Mouse (Mus musculus): ENCODE results near the gene Pex7.
"Not testable (repeated sequence)": the region's sequence is repeated elsewhere in the genome, so short reads cannot be mapped to it uniquely, and the experiment has no call there.

Gene Pex7

DNA sequence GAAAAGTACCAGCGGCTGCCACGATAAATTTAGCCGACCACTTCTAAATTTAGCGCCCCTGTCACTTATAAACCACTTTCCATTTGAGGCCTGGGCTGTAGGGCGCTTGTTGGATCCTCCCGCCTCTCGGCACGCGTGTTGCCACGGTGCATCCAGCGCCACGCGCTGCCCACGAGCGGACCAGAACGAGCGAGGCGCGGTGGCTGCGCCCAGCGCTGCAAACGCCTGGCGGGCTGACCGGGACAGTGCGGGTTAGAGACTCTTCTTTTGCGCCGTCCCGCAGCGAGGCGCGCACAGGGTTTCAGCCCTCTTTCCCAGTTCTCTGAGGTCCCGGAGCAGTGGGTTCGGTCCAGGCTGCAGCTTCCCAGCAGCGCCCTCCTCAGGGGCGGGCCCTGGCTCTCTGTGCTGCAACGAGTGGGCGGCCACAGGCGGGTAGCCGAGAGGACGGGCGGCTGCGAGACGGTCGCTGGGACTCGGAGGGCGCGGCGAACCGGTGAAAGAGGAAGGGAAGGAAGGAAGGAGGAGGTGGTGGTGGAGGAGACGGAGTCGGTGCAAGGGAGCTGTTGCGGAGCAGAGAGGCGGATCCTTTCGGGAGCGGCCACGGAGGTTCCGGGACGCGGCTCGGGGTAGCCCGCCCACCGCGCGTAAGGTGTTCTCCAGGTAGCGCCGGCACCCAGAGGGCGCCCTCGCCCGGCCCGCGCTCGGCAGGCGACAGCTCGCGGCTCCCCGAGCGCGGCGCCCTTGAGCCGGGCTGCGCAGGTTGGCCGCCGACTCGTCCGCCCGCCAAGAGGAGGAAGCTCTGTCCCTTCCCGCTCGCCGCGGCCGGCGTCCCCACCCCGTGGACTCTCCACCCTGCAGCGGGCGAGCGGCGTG lies 26.3 kb upstream of the Pex7 start:
- DNase-seq (ENCODE audit: low spot score in 2 of 2): peak; percentile 73 to 88

DNA sequence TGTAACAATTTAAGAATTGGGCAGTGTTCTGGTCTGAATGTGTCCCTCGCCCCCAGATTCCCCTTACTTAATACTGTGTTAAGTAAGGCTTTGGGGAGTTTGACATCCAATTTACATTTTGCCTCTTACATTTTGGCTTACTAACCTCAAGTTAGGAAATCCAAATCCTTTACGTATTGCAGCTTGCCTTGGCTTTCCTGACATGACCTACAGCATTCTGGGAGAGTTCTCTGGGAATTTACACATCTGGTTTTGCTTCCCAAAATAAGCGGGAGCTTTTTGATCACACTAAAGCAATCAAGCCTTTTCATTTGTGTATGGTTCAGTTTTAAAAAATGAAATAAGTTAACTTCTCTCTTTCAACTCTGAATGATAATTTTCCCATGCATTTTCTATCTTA lies 25.5 kb upstream of the Pex7 start:
- no peak for DNase-seq (ENCODE audit: low spot score in 2 of 2)

DNA sequence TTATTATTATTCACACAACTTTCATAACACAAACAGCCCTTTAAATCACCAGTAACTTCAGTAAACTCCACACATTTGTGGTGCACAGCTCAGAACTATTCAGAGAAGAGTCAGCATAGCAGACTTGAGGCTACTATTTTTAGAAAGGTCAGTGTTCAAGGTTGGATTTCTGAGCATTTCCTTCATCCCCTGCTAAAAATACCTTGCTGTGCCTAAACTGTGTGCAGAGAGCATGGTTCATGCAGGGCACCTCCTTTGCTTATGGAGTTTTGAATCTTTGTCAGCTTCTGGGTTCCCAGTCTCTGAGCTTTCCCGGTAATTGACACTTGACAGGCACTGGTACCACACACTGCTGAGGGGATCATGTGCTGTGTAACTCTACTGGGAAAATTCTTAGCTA lies 20.7 kb upstream of the Pex7 start:
- no peak for DNase-seq (ENCODE audit: low spot score in 2 of 2)

DNA sequence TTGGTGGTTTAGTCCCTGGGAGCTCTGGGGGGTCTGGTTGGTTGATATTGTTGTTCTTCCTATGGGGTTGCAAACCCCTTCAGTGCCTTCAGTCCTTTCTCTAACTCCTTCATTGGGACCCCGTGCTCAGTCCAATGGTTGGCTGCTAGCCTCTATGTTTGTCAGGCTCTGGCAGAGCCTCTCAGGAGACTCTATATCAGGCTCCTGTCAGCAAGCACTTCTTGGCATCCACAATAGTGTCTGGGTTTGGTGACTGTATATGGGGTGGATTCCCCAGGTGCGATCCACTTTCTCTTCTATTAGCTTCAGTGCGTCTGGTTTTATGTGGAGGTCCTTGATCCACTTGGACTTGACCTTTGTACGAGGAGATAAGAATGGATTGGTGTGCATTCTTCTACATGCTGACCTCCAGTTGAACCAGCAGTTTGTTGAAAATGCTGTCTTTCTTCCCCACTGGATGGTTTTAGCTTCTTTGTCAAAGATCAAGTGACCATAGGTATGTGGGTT lies 19.0 kb upstream of the Pex7 start:
- not testable (repeated sequence) for DNase-seq (ENCODE audit: low spot score in 2 of 2)

DNA sequence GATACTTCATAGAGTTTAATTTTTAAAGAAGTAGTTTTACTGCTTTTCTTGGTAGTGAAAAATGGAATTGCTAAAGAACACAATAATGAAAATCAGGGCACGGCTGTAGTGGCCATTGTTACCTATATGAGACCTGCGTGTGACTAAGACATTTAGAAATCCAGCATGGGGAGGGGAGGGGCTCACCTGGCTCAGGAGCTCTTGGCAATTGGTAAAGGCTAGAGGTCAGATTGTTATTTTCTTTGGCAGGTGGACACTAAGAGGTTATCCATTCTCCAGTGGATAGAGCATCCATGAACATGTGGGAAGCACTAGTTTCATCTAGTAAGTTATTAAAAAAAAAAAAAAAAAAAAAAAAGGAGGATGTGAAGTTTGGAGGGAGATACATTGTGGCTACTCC lies 16.8 kb upstream of the Pex7 start:
- DNase-seq (ENCODE audit: low spot score in 2 of 2): no peak

DNA sequence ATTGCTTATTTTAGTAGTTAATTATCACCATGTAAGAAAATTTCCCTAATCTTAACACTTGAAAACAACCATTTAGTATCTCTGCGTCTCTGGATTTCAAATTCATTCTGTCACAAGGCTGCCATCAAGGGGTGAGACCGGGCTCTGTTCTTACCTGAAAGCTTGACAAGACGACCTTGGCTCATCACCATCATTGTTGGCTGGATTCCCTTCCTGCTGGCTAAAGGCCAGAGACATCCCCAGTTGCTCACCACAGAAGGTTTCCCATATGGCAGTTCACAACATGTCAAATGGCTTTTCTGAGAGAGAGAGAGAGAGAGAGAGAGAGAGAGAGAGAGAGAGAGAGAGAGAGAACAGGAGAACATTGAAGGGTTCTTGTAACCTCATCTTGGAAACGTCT lies 14.9 kb upstream of the Pex7 start:
- no peak for DNase-seq (ENCODE audit: low spot score in 2 of 2)

DNA sequence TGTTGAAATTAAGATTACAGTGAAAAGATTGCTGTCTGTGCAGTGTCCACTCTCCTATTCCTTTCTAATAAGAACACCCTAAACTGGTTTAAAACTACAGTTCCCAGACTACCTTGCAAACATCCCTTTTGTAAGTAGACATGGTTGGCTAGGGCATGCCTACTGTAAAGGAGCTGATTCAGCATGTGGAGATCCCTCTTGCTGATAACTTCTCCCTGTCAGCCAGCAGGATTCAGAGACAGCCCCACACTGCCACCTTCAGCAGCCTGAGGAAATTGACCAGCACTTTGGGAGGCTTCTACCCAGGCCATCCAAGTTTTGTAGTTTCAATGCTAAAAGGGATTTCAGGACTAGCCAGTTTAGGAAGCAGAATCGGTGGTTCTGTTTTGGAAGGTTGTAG lies 7.8 kb upstream of the Pex7 start:
- peak in 1 of 2 experiments; percentile 27 for DNase-seq (ENCODE audit: low spot score in 2 of 2)

DNA sequence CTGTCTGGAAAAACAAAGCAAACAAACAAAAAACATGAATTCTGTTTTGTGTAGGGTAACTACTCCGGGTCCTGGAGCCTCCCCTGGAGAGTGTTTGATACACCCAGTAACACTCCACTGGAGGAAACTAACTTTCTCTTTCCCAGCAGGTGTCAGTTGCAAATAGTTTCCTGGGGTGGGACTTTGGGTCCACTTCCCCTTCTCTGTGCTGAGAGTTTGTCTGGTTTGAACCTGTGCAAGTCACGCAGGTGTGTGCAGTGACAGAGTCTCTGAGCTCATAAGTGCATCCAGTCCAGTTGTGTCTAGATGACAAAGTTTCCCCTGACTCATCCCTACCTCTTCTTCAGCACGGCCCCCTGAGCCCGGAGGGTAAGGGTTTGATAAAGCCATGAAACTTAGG lies 6.3 kb upstream of the Pex7 start:
- no peak for DNase-seq (ENCODE audit: low spot score in 2 of 2)

DNA sequence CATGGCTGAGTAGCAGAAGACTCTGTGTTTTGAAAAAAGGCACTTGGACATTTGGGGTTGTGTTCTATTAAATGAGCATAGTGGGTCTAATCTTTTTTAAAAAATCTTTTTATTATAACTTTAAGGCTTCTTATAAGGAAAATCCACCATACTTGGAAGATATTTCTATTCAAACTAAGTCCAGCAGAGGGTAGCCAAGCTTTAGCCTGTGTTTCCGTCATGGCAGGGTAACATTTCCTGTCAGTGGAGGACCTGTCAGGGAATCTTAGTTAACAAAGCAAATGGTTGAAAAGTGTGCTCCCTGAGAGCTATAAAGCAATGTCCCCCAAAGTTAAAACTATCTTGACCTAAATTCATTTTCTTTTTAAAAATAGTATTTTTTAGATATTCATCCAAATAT lies 4.1 kb upstream of the Pex7 start:
- no peak for DNase-seq (ENCODE audit: low spot score in 2 of 2)

DNA sequence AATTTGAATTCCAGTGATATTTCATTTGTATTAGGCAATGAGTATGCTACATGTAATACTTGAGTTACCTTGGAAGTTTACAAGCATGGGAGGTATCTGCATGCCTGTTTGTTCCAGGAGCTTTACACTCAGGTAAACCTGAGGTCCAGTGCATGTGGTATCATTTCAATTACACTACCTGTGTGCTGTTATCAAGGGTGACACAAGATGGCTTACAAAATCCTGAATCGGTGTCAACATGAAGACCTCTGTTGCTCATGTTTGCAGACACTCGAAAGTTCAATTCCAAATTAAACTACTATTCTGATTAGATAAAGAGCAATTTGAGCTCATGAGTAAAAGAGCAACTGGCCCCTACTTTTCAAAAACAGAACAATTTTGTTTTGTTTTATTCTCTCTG lies 3.0 kb upstream of the Pex7 start:
- no peak for DNase-seq (ENCODE audit: low spot score in 2 of 2)

DNA sequence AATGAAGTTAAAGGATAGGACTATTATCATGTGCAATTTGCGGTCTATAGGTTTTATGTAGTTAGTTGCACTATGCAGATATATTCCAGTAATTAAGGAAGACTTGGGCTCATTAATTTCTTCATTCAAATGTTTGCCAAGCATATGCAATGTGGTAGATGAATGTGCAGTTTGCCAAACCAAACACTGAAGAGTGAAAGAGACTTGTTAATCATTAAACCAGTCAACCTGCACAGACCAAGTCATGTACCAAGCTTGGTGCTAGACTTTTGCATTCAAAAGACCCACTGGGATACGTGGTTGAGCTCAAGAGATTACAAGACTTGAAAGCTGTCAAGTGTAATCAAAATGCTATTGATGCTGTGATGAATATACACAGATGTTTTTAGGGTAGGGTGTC lies 587 bp upstream of the Pex7 start:
- DNase-seq (ENCODE audit: low spot score in 2 of 2): no peak

DNA sequence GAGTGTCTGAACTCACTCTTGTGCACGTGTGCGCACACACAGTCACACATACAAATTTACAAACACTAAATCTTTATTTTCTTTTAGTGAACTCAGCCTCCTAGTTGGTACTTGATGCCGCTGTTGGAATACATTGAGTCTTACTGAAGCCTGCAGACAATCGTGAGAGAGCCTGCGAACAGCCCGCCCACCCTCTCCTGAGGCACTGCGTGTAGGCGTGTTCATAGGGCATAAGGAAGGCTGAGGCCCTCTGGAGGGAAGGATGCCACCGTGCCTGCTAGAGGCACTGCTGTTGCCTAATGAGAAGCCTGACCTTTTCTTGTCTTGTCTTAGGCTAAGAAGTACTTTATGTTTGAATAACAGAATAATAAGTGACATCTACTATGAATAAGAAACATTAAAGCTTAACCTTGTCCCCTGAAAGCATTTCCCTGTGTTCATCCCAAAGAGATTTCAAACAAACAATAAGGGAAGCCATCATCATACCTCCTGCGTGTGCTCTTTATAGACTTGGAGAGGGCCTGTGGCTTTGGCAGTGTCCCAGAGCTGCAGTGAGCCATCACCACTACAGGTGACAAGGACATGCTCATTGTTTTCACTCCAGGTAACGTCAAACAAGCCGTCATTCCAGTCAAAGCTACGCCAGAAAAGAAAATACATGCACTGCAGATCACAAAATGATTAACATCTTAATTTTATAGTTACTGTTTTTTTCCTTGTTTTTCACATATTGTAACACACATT lies 3.2 kb downstream of the Pex7 start:
- DNase-seq (ENCODE audit: low spot score in 2 of 2): no peak

DNA sequence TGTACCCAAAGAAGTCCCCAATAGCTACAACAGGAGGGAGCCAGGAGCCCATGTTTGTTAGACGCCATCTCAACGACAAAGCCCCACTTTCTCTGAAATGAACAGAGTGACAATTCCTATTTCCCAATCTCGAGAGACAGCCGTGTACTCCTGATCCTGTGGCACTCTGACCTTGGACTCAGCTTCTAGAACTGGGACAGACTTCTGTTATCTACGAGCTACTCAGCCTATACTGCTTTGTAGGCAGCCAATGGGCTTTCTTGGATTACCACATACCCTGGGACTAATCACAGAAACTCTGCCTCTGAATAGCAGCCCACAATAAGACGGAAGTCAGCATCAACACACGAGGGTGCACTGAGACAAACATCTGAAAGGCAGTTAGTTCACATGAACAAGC lies 5.5 kb downstream of the Pex7 start:
- no peak for DNase-seq (ENCODE audit: low spot score in 2 of 2)

DNA sequence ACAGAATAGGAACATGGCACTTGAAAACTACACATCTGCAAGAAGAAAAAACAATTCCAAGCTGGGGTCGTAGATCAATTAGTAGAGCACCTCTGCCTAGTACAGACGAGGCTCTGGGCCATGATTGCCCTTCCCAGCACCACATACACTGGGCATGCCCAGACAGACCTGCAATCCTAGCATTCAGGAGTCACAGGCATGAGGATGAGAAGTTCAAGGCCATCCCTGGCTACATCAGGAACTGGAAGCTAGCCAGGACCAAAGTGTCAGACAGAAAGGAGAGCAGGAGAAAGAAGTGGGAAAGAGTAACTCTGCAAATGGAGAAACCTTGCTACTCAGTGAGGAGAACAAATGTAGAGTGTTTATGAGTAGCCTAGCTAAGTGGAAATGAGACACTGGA lies 7.3 kb downstream of the Pex7 start:
- DNase-seq (ENCODE audit: low spot score in 2 of 2): no peak

DNA sequence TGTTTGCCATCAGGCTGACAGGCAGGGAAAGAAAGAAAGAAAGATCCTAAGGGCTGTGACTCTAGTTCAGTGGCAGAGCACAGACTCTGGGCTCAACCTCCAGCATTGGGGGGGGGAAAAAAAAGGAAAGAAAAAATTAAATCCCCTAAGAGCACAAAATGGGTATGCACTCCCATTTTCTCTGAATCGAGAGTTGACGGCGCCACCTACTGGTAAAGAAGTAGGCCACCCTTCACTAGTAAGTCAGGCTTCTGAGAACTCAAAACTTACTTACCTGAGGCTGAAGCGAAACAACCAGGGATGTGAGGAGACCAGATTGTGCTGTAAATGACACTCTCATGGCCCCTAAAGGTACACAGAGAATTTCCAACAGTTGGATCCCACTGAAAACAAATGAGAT lies 13.5 kb downstream of the Pex7 start:
- peak; percentile 19 to 65 for DNase-seq (ENCODE audit: low spot score in 2 of 2)

DNA sequence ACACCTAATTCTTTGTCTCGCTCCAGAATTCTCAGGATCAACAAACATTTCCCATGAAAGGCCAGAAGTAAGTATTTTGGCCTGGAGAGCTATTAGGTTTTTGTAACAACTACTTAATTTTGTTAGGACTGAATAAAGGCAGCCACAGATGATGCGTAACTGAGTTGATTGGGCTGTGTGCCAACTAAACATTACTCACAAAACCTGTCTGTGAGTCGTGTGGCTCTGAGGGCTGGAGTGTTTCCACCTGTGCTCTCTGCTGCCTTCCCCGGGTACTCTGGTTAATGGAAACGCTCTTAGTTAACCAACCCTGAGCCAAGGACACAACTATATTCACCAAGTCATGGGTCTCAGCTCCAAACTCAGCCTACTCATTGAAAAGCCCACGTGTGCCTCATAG lies 14.3 kb downstream of the Pex7 start:
- DNase-seq (ENCODE audit: low spot score in 2 of 2): no peak

DNA sequence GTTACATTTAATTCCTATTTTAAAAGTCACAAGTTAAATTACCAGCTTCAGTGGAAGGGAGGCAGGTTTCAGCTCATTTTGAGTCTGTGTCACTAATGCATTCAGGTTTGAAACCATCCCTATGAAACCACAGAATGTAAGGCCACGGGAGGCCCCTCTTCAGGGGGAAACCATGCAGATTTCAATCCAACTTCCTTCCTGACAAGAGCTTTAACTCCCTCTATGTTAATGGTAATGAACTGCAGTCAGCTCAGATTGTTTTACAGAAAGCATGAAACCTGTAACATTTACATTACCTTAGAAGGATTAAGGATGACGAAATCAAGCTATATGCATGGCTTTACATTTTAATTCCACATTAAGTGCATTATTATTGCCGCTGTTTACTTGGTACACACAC lies 15.8 kb downstream of the Pex7 start:
- DNase-seq (ENCODE audit: low spot score in 2 of 2): no peak

DNA sequence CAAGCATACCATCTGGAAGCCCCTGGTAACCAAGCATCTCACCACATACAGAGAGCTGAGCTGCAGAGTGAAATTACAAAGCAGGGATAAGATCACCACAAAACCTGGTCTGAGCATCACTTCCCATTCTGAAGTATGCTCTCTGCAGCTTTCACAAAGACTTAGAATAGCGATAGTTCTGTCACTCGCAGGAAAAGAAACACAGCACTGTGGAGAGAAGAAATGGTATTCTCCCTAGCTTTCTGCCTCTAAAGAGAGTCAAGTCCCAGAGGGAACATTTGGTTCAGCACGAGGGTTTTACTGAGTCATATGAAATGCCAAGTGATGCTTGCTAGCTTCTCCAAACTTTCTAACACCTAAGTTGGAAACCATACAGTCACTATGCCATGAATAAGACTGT lies 17.6 kb downstream of the Pex7 start:
- no peak for DNase-seq (ENCODE audit: low spot score in 2 of 2)

DNA sequence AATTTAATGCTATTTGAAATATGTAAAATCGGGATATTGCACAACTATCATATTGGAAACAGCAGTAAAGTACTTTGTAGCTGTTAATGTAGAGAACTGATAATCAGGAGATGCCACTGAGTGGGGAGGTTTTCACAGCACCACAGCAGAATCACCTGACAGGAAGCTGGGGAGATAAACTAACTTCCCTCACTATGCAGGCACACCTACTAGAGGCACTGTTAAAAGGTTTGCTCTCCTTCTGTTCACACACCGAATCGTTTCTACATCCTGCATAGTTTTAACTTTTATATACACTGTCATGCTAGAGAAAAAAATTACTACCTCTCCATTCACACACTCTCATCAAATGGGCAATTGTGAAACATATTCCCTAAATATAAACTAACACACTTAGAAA lies 21.2 kb downstream of the Pex7 start:
- DNase-seq (ENCODE audit: low spot score in 2 of 2): no peak

DNA sequence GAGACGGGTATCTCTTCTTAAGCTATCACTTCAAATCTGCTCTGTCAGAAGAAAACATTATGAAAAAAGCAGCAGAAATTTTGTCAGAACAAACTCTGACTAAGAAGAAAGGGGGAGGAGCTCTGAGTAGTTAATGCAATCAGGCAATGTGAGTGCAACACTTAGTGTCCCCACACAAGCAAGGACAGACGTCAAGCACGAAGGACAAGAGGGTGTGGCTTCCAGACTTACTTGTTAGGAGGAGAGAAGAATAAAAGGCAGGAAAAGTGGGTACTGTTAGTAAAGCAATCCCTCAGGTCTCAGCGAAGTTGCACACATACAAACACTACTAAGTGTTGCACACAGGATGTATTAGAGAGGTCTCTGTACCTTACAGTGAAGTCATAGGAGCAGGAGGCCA lies 23.1 kb downstream of the Pex7 start:
- DNase-seq (ENCODE audit: low spot score in 2 of 2): no peak

DNA sequence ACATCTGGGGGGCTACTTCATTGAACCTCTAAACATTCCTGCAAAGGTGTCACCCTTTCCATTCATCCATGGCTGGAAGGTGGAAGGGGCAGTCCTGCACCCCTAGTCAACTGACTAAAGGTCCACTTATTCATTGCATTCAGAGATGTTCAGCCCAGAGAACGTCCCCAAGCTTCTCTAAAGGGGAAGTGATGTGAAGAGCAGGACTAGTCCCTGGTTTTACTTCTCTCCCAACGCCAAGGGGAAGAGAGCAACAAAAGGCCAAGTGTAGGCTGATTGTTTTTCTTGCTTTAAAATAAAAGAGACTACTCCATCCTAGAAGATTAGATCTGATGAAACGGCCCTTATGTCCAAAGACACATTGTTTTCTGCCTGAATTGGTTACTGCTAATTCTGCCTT lies 27.1 kb downstream of the Pex7 start:
- DNase-seq (ENCODE audit: low spot score in 2 of 2): no peak

DNA sequence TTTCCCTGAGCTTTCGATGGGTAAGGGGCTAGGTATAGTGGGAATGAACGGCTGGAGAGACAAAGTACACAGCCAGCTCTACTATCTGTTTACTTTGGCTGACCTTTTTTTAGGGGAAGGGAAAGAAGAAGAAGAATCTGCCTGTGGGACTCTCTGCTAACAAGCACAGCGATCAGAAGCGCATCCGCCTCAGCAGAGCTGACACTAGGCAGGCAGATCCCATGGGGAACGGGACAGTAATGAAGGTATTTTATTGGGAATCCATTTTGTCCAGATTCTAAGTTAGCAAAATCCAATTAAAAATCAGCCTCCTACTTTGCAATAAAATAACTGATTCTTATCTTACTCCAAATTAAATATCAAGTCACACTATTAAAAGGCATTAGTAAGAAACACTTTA lies 28.3 kb downstream of the Pex7 start:
- no peak for DNase-seq (ENCODE audit: low spot score in 2 of 2)

DNA sequence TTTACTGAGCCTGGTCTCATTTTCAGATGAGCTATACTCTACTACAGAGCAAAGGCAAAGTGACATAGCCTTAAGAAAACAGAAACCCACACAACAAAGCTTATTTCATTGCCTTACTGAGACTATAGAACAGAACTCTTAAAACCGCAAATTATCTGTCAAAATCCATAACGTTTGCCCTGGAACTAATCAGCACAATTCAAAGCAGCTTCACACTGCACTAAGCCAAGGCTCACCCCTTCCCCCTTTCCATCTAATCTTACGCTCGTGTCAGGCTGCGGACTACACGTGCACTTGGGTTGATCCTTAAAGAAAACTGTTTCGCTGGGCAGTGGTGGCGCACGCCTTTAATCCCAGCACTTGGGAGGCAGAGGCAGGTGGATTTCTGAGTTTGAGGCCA lies 29.8 kb downstream of the Pex7 start:
- no peak for DNase-seq (ENCODE audit: low spot score in 2 of 2)

Measured in spleen, postnatal 4 days (tissue).